Mouse (Mus musculus) embryonic fibroblast, embryonic 13.5 days (primary cell): ENCODE results near the gene Nmnat2.

Experiments used
- CTCF ChIP-seq: IDR thresholded peaks from 2 replicates; pipeline ENCODE4 v1.5.1; 2011; ENCODE audit warnings: mild to moderate bottlenecking, control low read depth, low read length, moderate library complexity, borderline replicate concordance; ENCODE audit not compliant: insufficient read depth
- POLR2A ChIP-seq: IDR thresholded peaks from 2 replicates; pipeline ENCODE4 v1.6.1; 2011; ENCODE audit warnings: low read depth, mild to moderate bottlenecking, control low read depth, low read length, moderate library complexity

GRCm38 (mm10) chr1:153140747-153141228, 186.0 kb downstream of the Nmnat2 start:
- TF ChIP-seq CTCF, result no peak
- TF ChIP-seq POLR2A, result no peak
